Mouse (Mus musculus) heart, embryonic 11.5 days (tissue): Measurements from ENCODE around the gene Ptprf. TPM values are rescaled to one million over a fixed set of nuclear protein-coding genes. Genes with fewer than 3 reads are reported as not detected.

ENCODE experiments used
- ATAC-seq: fragments of 200-750 bp; cut with Nextera tagmentation; replicated peaks from 2 replicates; pipeline ENCODE4 v1.8.0; 2017; ENCODE audit warnings: moderate library complexity; ENCODE audit not compliant: insufficient number of reproducible peaks, low FRiP score, low TSS enrichment
- H3K27ac ChIP-seq: fragments of 300-500 bp; sonication (generic); 2 replicates; pipeline ENCODE4 v1.5.1; 2014; ENCODE audit warnings: mild to moderate bottlenecking, low read depth, low read length
- H3K27me3 ChIP-seq: fragments of 300-500 bp; sonication (generic); 2 replicates; pipeline ENCODE4 v1.6.1; 2014; ENCODE audit warnings: mild to moderate bottlenecking, low read length, mixed read lengths; ENCODE audit not compliant: control insufficient read depth, insufficient read depth
- H3K36me3 ChIP-seq: fragments of 300-500 bp; sonication (generic); 2 replicates; pipeline ENCODE4 v1.6.1; 2014; ENCODE audit warnings: mild to moderate bottlenecking, low read length, moderate library complexity, mixed read lengths; ENCODE audit not compliant: control insufficient read depth, insufficient read depth
- H3K4me1 ChIP-seq: fragments of 300-500 bp; sonication (generic); 2 replicates; pipeline ENCODE4 v1.6.1; 2014; ENCODE audit warnings: low read length; ENCODE audit not compliant: control insufficient read depth, insufficient read depth
- H3K4me2 ChIP-seq: fragments of 300-500 bp; sonication (generic); 2 replicates; pipeline ENCODE4 v1.6.1; 2014; ENCODE audit warnings: mild to moderate bottlenecking, moderate library complexity
- H3K4me3 ChIP-seq: fragments of 300-500 bp; sonication (generic); 2 replicates; pipeline ENCODE4 v1.5.1; 2014; ENCODE audit warnings: low read depth, low read length
- H3K9ac ChIP-seq: fragments of 300-500 bp; sonication (generic); 2 replicates; pipeline ENCODE4 v1.6.1; 2014; ENCODE audit warnings: mild to moderate bottlenecking, low read depth, low read length, moderate library complexity
- H3K9me3 ChIP-seq: fragments of 300-500 bp; sonication (generic); replicated peaks from 2 replicates; pipeline ENCODE4 v1.6.1; 2016; ENCODE audit warnings: low read length; ENCODE audit not compliant: control insufficient read depth
- WGBS: fragments of 180-500 bp; shearing (Covaris S2); extraction: QIAGEN DNeasy Blood & Tissue Kit; methylation state at CpG from one replicate; pipeline ENCODE4 v1.1.7; 2014; ENCODE audit not compliant: insufficient replicate concordance; 5-methylcytosine and 5-hydroxymethylcytosine counted together
- polyA plus RNA-seq: library from polyadenylated mRNA; unstranded; fragments of >200 nt; fragmentation: Nextera tagmentation; extraction: Ambion mirVana; gene quantifications from 2 replicates; pipeline ENCODE4 v1.2.1, GENCODE M21; 2014

The Ptprf gene
- polyA plus RNA-seq, 1 experiment from 2014 or later = 24.5 TPM

DNA sequence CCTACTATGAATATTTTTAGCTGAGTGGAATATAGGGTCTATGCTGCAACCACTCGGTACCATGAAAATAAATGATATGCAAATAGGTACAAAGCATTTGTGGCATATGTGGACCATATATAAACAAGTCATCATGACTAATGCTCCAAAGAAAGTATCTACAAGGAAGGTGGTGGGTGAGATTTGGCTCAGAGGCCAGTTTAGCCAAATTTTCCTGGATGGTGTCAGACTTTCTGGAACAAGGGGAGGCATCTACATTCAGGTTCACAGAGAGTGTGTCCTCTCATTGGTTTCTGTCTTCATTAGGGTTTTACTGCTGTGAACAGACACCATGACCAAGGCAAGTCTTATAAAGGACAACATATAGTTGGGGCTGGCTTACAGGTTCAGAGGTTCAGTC, 19.3 kb upstream of the Ptprf start:
- H3K9ac ChIP-seq = no peak overlapping the region
- WGBS = 84% methylated on average over 1 of the region's 1 CpGs

GRCm38 (mm10) chr4:118307533-118308263, 16.5 kb upstream of the Ptprf start:
- no peak overlapping the region for H3K4me3 ChIP-seq
- ATAC-seq = no peak
- no peaks in the 10 kb centered on the region for H3K27me3 ChIP-seq
- no peak overlapping the region for H3K9ac ChIP-seq
- H3K4me2 ChIP-seq = no peak overlapping the region
- no peaks in the 10 kb centered on the region for H3K9me3 ChIP-seq
- 81% methylated on average over 13 of the region's 13 CpGs for whole genome bisulfite sequencing
- no peaks in the 10 kb centered on the region for H3K36me3 ChIP-seq
- no peak overlapping the region for H3K27ac ChIP-seq
- no peaks in the 10 kb centered on the region for H3K4me1 ChIP-seq

More for the DNA sequence above, 19.3 kb upstream of the Ptprf start:
- Histone ChIP-seq H3K9me3 (no peaks in the 10 kb centered on the region), H3K27me3 (no peaks in the 10 kb centered on the region), H3K27ac (no peak overlapping the region), H3K4me3 (no peak overlapping the region), H3K36me3 (no peaks in the 10 kb centered on the region), H3K4me1 (peaks cover 2% of the 10 kb centered on the region), H3K4me2 (no peak overlapping the region)
- no peak for ATAC-seq

DNA sequence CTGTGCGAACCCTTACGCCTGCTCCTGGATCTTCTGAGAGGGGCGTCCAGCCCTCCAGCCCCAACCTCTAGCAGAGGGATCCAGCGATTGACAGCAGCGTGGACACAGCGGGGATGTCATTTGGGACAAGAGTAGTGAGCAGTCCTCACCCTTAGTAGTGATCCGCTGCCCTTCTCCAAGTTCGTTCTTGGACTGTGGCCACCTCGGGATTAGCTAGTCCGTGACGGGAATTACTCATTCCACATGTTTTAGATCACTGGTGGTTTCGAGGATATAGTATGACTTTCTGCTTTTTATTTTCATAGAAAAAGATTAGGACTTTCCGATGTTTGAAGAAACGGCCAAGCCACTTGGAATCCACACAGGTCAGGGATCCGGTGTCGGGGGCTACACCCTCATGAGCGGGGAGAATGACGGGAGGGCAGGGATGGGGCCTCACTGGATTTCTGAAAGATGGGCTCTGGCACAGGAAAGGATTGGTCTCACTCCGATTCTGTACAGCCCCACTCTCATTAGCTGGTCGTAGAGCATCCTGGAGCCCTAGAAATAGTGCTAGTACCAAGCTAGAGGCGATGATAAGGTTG, 15.0 kb upstream of the Ptprf start:
- H3K27me3 ChIP-seq = no peaks in the 10 kb centered on the region
- no peak for ATAC-seq
- H3K9ac ChIP-seq = no peak overlapping the region
- H3K9me3 ChIP-seq = no peaks in the 10 kb centered on the region
- H3K4me3 ChIP-seq = no peak overlapping the region
- WGBS = 81% methylated on average over 21 of the region's 21 CpGs
- H3K36me3 ChIP-seq = no peaks in the 10 kb centered on the region
- no peak overlapping the region for H3K4me2 ChIP-seq
- no peak overlapping the region for H3K27ac ChIP-seq
- H3K4me1 ChIP-seq = no peaks in the 10 kb centered on the region

DNA sequence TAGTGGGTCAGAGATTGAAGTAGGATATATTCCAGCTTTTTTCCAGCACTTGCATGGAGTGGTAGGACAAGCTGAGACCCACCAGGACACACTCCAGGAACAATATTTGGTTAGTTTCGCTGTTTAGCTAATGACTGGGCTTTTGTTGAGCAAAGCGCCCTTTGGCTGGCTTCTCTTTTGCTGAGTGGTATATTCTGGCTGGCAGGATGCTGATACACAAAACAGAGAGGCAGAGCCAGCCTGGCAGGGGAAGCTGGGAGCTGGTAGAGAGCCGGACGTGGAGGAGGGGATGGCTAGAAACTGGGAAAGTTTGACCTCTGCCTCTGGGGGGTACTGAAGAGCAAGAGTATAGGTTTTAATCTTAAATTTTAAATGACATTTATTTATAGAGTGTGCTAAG, 13.8 kb upstream of the Ptprf start:
- Histone ChIP-seq H3K4me1 (no peaks in the 10 kb centered on the region), H3K4me3 (no peak overlapping the region), H3K27ac (no peak overlapping the region), H3K9me3 (no peaks in the 10 kb centered on the region), H3K36me3 (no peaks in the 10 kb centered on the region), H3K4me2 (no peak overlapping the region), H3K9ac (no peak overlapping the region), H3K27me3 (no peaks in the 10 kb centered on the region)
- ATAC-seq = no peak
- 61% methylated on average over 4 of the region's 4 CpGs for WGBS

DNA sequence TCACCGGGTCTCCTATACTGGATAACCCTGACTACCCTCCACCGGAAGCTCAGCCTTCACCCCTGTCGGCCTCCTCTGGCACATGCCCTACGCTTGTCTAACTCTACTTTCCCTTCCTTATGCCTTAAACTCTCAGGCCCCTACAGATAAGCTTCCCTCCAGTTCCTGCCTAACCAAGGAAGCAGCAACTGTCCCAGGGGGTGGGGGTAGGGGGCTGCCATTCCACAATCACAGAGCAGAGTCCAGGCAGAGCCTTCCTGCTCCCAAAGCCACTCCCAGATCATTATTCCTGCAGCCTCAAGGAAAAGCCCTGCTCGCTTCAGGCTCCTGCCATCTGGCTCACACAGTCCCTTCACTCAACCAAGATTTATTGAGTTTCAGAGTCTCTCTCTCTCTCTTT, 6.6 kb upstream of the Ptprf start:
- ATAC-seq = peak; percentile 32; the same call in 1 of the 2 replicates
- Histone ChIP-seq H3K4me2 (peak overlapping the region; percentile 31; the same call in 1 of the 2 replicates), H3K36me3 (no peaks in the 10 kb centered on the region), H3K9ac (no peak overlapping the region), H3K4me1 (peaks cover 12% of the 10 kb centered on the region; the same call in 1 of the 2 replicates), H3K27me3 (no peaks in the 10 kb centered on the region), H3K9me3 (no peaks in the 10 kb centered on the region), H3K4me3 (no peak overlapping the region), H3K27ac (no peak overlapping the region)
- 12% methylated on average over 5 of the region's 5 CpGs for WGBS

DNA sequence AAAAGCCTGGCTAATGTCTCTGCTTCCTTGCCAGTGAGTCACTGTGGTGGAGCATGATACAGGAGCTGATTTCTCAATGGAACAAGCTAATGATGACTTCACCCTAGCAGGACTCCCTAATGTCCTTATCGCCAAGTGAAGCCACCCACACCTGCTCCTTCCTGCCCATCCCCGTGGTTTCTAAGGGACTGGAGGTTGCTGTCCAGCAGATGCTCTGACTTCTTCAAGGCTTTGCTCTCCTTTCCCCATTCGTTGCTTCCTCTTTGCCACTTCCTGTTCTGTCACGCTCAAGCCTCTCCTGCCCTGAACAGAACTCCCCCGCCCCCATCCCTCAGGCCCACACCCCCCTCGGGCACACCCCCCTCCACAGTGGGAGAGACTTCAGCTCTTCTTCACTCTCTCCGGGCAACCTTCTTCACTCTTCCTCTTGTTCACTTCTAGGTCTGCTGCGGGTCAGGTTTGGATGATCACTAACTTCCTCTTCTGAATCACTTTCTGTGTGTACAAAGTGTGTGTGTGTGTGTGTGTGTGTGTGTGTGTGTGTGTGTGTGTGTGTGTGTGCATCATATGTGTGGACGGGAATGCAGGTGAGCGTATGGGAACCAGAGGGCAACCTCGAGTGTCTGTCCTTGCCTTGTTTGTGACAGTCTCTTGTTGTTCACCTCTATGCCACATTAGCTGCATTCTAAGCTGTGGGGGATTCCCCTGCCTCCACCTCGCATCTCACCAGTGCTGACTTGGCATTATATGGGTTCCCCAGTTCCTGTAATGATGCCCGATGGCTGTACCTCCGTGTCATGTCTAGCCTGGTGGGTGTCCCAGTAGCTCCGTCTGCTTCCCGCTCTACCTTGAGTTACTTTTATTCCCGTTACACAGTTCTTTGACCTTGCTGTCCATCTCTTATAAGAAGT, 4.7 kb upstream of the Ptprf start:
- 46% methylated on average over 17 of the region's 17 CpGs for WGBS
- ATAC-seq = no peak
- Histone ChIP-seq H3K4me1 (peaks cover 12% of the 10 kb centered on the region; the same call in 1 of the 2 replicates), H3K27me3 (no peaks in the 10 kb centered on the region), H3K4me2 (no peak overlapping the region), H3K36me3 (no peaks in the 10 kb centered on the region), H3K9ac (no peak overlapping the region), H3K9me3 (no peaks in the 10 kb centered on the region), H3K27ac (no peak overlapping the region), H3K4me3 (no peak overlapping the region)

DNA sequence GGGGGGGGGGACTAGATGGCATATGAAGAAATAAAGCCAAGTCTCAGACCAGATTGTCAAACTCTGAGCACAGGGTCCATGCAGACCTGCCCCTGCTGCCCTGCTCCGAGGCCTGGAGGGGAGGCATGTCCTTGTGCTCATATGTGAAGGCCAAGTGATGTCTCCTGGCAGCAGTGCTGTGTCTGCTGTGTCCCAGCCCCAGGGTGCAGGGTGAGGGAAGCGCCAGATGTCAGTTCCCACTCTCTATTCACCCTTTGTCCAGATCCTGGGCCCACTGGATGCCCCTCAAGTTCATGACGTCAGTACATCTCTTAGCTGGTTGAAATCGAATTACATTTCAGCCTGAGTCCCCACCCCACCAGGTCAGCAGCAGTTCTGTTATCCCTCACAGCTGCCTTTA, 3.6 kb upstream of the Ptprf start:
- no peak for ATAC-seq
- Histone ChIP-seq H3K9ac (no peak overlapping the region), H3K27me3 (no peaks in the 10 kb centered on the region), H3K4me3 (no peak overlapping the region), H3K36me3 (no peaks in the 10 kb centered on the region), H3K4me2 (no peak overlapping the region), H3K9me3 (no peaks in the 10 kb centered on the region), H3K27ac (no peak overlapping the region), H3K4me1 (peaks cover 14% of the 10 kb centered on the region)
- 67% methylated on average over 4 of the region's 4 CpGs for WGBS

- Histone ChIP-seq H3K4me2 (no peak overlapping the region), H3K27me3 (no peaks in the 10 kb centered on the region), H3K9ac (no peak overlapping the region), H3K36me3 (no peaks in the 10 kb centered on the region), H3K4me3 (no peak overlapping the region), H3K4me1 (peaks cover 20% of the 10 kb centered on the region), H3K9me3 (no peaks in the 10 kb centered on the region), H3K27ac (no peak overlapping the region)
- WGBS = 9% methylated on average over 11 of the region's 11 CpGs
- ATAC-seq = no peak
Observed at GRCm38 (mm10) chr4:118292741-118293306, 1.6 kb upstream of the Ptprf start.
